Mouse (Mus musculus) forebrain, embryonic 16.5 days (tissue): ENCODE data around the gene Tgm7. TPM values are rescaled to one million over a fixed set of nuclear protein-coding genes. Genes with fewer than 3 reads are reported as not detected.

Source experiments
- ATAC-seq: fragments of 200-750 bp; cut with Nextera tagmentation; 2 replicates; pipeline ENCODE4 v1.8.0; 2017; ENCODE audit warnings: mild to moderate bottlenecking, moderate library complexity
- H3K27ac ChIP-seq: fragments of 300-500 bp; sonication (generic); 2 replicates; pipeline ENCODE4 v1.5.1; 2014; ENCODE audit warnings: low read length, control low read depth
- H3K27me3 ChIP-seq: fragments of 300-500 bp; sonication (generic); replicated peaks from 2 replicates; pipeline ENCODE4 v1.6.1; 2014; ENCODE audit warnings: low read length; ENCODE audit not compliant: control insufficient read depth, insufficient read depth
- H3K36me3 ChIP-seq: fragments of 300-500 bp; sonication (generic); 2 replicates; pipeline ENCODE4 v1.6.1; 2014; ENCODE audit not compliant: control insufficient read depth, insufficient read depth
- H3K4me1 ChIP-seq: fragments of 300-500 bp; sonication (generic); replicated peaks from 2 replicates; pipeline ENCODE4 v1.6.1; 2014; ENCODE audit warnings: low read length; ENCODE audit not compliant: control insufficient read depth, insufficient read depth
- H3K4me2 ChIP-seq: fragments of 300-500 bp; sonication (generic); 2 replicates; pipeline ENCODE4 v1.6.1; 2014; ENCODE audit warnings: mild to moderate bottlenecking, low read length, control low read depth
- H3K4me3 ChIP-seq: fragments of 300-500 bp; sonication (generic); replicated peaks from 2 replicates; pipeline ENCODE4 v1.5.1; 2014; ENCODE audit warnings: mild to moderate bottlenecking, low read length, control low read depth
- H3K9ac ChIP-seq: fragments of 300-500 bp; sonication (generic); replicated peaks from 2 replicates; pipeline ENCODE4 v1.6.1; 2014; ENCODE audit warnings: low read depth, low read length, control low read depth
- H3K9me3 ChIP-seq: fragments of 300-500 bp; sonication (generic); 2 replicates; pipeline ENCODE4 v1.6.1; 2016; ENCODE audit warnings: low read length; ENCODE audit not compliant: control insufficient read depth
- WGBS: fragments of 180-500 bp; shearing (Covaris S2); extraction: QIAGEN DNeasy Blood & Tissue Kit; methylation state at CpG from one replicate; pipeline ENCODE4 v1.1.7; 2014; 5-methylcytosine and 5-hydroxymethylcytosine counted together
- polyA plus RNA-seq: library from polyadenylated mRNA; unstranded; fragments of >200 nt; fragmentation: Nextera tagmentation; extraction: Ambion mirVana; gene quantifications from 2 replicates; pipeline ENCODE4 v1.2.1, GENCODE M21; 2015

Tgm7 gene
- polyA plus RNA-seq, 1 experiment from 2014 or later, result not detected

DNA sequence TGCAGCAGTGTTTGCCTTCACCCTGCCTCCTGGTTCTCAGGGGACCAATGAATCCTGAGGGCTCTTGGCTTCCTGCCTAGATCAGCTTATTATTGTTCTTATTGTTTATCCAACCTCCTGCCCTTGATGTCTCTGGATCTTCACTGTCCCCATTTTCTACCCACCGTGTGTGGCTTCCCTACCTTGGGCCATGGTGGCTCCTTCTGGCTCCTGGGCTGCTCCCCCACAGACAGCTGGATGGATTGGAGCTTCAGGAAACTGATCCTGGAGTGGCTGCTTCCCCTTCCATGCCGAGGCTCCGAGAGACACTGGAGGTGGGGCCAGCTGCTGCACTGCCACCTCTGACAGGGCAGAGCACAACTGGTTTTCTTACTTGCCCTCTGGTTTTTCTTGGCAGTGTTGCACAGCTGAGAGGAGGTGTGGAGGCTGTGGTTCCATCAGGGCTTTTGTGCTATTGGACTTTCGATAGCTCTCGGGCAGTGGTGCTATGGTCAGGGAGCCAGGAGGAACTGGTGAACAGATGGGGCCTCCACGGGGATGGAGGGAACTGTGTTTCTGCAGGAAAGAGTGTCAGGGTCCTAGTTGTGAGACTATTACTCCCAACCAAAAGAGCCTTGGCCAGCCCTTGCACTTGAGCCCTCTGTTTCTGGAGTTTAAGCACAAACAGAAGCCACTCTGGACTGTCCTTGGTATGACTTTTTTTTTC, 24.0 kb downstream of the Tgm7 start, which contains the start of gene Tgm5:
Gene Tgm5 (minus strand): TSS at position 362 of the 706 bp plus-strand sequence.
- Histone ChIP-seq H3K9ac (no peak within 1 kb of the TSS), H3K36me3 (no peaks in the 10 kb centered on the region), H3K4me1 (no peaks in the 10 kb centered on the region), H3K4me2 (no peak within 1 kb of the TSS), H3K9me3 (no peaks in the 10 kb centered on the region), H3K27ac (no peak within 1 kb of the TSS), H3K4me3 (no peak within 1 kb of the TSS), H3K27me3 (no peaks in the 10 kb centered on the region)
- WGBS, result 60% methylated on average over 6 of the region's 6 CpGs
- no peak for ATAC-seq

GRCm38 (mm10) chr2:121082626-121083025, 27.0 kb downstream of the Tgm7 start:
- 94% methylated on average over 1 of the region's 1 CpGs for whole genome bisulfite sequencing
- no peak for ATAC-seq

DNA sequence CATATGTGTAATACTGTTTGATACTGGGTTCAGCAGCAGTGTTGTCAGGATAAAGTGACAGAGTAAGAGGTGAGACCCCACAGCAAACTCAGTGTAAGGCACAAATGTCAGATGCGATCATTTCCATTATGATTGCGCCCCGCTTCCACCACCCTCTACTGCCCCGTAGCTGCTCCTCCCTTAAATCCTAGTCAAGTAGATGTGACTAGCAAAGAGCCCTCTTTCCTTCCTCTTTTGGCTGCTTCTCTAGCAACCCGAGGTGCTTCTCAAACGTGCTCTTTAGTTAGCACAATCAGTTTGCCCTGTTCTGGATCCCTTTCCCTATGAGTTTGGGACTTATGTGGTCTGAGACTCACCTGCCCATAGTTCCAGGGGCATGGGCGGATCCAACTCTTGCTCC, 34.8 kb downstream of the Tgm7 start:
- no peak overlapping the region for H3K4me2 ChIP-seq
- H3K9ac ChIP-seq, result no peak overlapping the region
- H3K9me3 ChIP-seq, result no peaks in the 10 kb centered on the region
- H3K4me3 ChIP-seq, result no peak overlapping the region
- H3K27me3 ChIP-seq, result no peaks in the 10 kb centered on the region
- WGBS, result 87% methylated on average over 7 of the region's 7 CpGs
- no peak for ATAC-seq
- no peaks in the 10 kb centered on the region for H3K4me1 ChIP-seq
- no peaks in the 10 kb centered on the region for H3K36me3 ChIP-seq
- H3K27ac ChIP-seq, result no peak overlapping the region

More at GRCm38 (mm10) chr2:121082626-121083025, 27.0 kb downstream of the Tgm7 start:
- H3K36me3 ChIP-seq, result no peaks in the 10 kb centered on the region
- no peaks in the 10 kb centered on the region for H3K4me1 ChIP-seq
- H3K4me3 ChIP-seq, result no peak overlapping the region
- H3K9me3 ChIP-seq, result no peaks in the 10 kb centered on the region
- no peak overlapping the region for H3K4me2 ChIP-seq
- no peak overlapping the region for H3K9ac ChIP-seq
- no peaks in the 10 kb centered on the region for H3K27me3 ChIP-seq
- no peak overlapping the region for H3K27ac ChIP-seq

- whole genome bisulfite sequencing, result 87% methylated on average over 6 of the region's 6 CpGs
- no peaks in the 10 kb centered on the region for H3K36me3 ChIP-seq
- no peaks in the 10 kb centered on the region for H3K27me3 ChIP-seq
- H3K9ac ChIP-seq, result no peak overlapping the region
- H3K4me1 ChIP-seq, result no peaks in the 10 kb centered on the region
- ATAC-seq, result no peak
- no peak overlapping the region for H3K4me3 ChIP-seq
- H3K9me3 ChIP-seq, result no peaks in the 10 kb centered on the region
- no peak overlapping the region for H3K27ac ChIP-seq
- H3K4me2 ChIP-seq, result no peak overlapping the region
Observed at GRCm38 (mm10) chr2:121071871-121072270, 37.7 kb downstream of the Tgm7 start.

GRCm38 (mm10) chr2:121069506-121069905, 40.1 kb downstream of the Tgm7 start:
- ATAC-seq, result no peak
- H3K36me3 ChIP-seq, result no peaks in the 10 kb centered on the region

GRCm38 (mm10) chr2:121067116-121067515, 42.5 kb downstream of the Tgm7 start:
- H3K4me3 ChIP-seq, result no peak overlapping the region
- H3K27ac ChIP-seq, result no peak overlapping the region
- no peaks in the 10 kb centered on the region for H3K36me3 ChIP-seq
- WGBS, result 69% methylated on average over 4 of the region's 4 CpGs
- H3K9me3 ChIP-seq, result no peaks in the 10 kb centered on the region
- ATAC-seq, result no peak
- H3K27me3 ChIP-seq, result no peaks in the 10 kb centered on the region
- no peaks in the 10 kb centered on the region for H3K4me1 ChIP-seq
- H3K9ac ChIP-seq, result no peak overlapping the region
- no peak overlapping the region for H3K4me2 ChIP-seq

More at GRCm38 (mm10) chr2:121069506-121069905, 40.1 kb downstream of the Tgm7 start:
- H3K27me3 ChIP-seq, result no peaks in the 10 kb centered on the region
- H3K4me3 ChIP-seq, result no peak overlapping the region
- H3K4me2 ChIP-seq, result no peak overlapping the region
- H3K9me3 ChIP-seq, result no peaks in the 10 kb centered on the region
- no peak overlapping the region for H3K27ac ChIP-seq
- WGBS, result 77% methylated on average over 6 of the region's 6 CpGs
- no peak overlapping the region for H3K9ac ChIP-seq
- H3K4me1 ChIP-seq, result no peaks in the 10 kb centered on the region

GRCm38 (mm10) chr2:121061315-121061714, 48.3 kb downstream of the Tgm7 start:
- H3K4me2 ChIP-seq, result no peak overlapping the region
- WGBS, result 88% methylated on average over 2 of the region's 2 CpGs
- H3K27me3 ChIP-seq, result no peaks in the 10 kb centered on the region
- H3K4me3 ChIP-seq, result no peak overlapping the region
- H3K9me3 ChIP-seq, result no peaks in the 10 kb centered on the region
- no peak overlapping the region for H3K9ac ChIP-seq
- ATAC-seq, result no peak
- no peaks in the 10 kb centered on the region for H3K36me3 ChIP-seq
- H3K27ac ChIP-seq, result no peak overlapping the region
- H3K4me1 ChIP-seq, result no peaks in the 10 kb centered on the region

- 82% methylated on average over 6 of the region's 6 CpGs for WGBS
- ATAC-seq, result no peak
- no peaks in the 10 kb centered on the region for H3K36me3 ChIP-seq
Observed at GRCm38 (mm10) chr2:121057997-121058396, 51.6 kb downstream of the Tgm7 start.

GRCm38 (mm10) chr2:121055915-121056314, 53.7 kb downstream of the Tgm7 start:
- no peak overlapping the region for H3K9ac ChIP-seq
- H3K27me3 ChIP-seq, result no peaks in the 10 kb centered on the region
- no peaks in the 10 kb centered on the region for H3K9me3 ChIP-seq
- no peak for ATAC-seq
- H3K4me3 ChIP-seq, result no peak overlapping the region
- no peaks in the 10 kb centered on the region for H3K4me1 ChIP-seq
- WGBS, result 86% methylated on average over 6 of the region's 6 CpGs
- H3K36me3 ChIP-seq, result no peaks in the 10 kb centered on the region
- no peak overlapping the region for H3K4me2 ChIP-seq
- no peak overlapping the region for H3K27ac ChIP-seq

More at GRCm38 (mm10) chr2:121057997-121058396, 51.6 kb downstream of the Tgm7 start:
- H3K9ac ChIP-seq, result no peak overlapping the region
- H3K4me3 ChIP-seq, result no peak overlapping the region
- H3K4me2 ChIP-seq, result no peak overlapping the region
- no peaks in the 10 kb centered on the region for H3K9me3 ChIP-seq
- H3K27me3 ChIP-seq, result no peaks in the 10 kb centered on the region
- no peak overlapping the region for H3K27ac ChIP-seq
- no peaks in the 10 kb centered on the region for H3K4me1 ChIP-seq
